Mouse (Mus musculus): ENCODE measurements around the gene Gm13289.
"Not testable (repeated sequence)": the region's sequence is repeated elsewhere in the genome, so short reads cannot be mapped to it uniquely, and the experiment has no call there.

Gm13289 gene

DNA sequence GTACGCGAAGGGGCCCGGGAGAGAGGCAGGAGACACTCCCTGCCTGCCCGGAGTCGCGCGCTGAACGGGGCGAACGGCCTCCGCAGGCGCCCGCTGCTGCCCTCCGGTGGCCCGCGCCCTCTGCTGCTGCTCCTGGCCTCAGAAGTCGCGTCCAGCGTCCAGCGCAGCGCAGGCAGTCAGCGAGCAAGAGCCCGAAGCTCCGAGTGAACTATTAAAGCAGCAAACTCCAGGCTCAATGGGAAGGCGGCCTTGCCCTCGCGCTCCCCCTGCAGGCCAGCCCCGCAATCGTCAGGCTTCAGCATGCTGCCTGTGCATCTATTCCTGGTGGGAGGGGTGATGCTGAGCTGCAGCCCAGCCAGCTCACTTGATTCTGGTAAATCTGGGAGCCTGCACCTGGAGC is at the start of gene Gm13289:
Gm13289 (plus strand) TSS at position 301 of the 400 bp plus-strand sequence.
- not testable (repeated sequence) for DNase-seq

DNA sequence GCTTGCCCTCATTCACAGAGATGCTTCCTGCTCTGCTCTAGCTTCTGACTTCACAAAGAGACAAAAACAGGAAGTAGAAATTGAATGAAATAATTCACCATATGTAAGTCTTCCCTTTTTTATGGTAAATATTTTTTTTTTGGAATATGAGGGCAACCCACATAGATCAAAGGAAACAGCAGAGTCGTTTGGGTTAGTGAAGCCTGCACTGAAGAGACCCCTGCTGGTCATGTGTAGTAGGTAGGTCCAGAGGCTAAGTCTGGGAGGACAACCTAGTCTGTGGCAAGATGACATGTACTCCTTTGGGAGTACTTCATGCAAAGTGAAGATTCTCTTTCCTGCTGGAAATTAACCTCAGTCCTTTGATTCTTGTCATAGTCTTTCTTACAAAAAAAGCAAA is 49.4 kb upstream of the Gm13289 start:
- peak; percentile 56 to 73 for DNase-seq

DNA sequence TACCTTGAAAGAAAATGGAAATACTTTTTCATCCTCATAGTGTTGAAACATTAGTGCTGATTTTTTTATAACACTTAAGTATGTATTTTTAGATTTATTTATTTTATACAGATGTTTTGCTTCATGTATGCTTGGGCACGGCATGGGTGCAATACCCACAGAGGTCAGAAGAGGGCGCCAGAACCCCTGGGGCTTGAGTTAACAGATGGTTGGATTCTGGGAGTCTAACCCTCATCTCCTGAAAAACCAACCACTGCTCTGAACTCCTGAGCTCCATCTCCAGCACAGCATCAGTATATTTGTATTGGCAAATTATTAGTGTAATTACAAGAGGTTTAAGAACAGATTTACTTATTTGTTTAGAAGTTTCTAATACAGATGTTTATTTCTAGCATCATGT is 38.2 kb upstream of the Gm13289 start:
- DNase-seq: peak; percentile 71 to 83

DNA sequence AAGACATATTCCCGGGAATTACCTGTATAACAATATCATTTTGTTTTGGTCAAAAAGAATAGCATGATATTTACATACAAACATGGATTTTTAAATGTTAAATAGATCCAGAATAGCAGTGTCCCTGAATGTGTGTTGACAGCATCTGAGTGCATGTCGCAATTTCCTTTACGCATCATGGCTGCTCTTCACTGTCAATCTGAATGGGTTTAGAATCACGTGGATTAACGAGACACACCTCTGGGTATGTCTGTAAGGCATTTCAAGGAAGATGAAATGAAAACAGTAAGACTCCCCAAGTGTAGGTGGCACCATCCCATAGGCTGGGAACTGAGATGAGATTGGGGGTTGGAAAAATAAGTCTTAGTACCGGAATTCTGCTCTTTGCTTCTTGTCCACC is 37.7 kb upstream of the Gm13289 start:
- no peak for DNase-seq

DNA sequence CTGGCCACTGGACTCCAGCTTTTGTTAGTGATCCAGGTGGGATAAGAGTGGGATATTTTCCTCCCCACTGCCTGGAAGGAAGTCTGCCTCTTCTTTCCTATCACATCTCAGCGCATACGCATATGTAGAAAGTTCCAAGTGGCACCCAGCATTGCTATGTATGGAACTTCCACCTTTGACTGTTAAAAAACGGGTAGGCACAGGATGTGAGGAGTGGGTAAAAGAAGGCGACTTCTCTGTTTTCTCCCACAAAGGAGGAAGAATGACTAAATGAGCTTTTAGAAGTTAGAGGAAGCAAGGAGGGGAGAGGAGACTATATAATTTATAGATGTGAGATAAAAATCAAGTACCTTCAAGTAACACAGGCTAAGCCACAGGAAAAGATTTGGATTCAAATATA is 35.3 kb upstream of the Gm13289 start:
- no peak for DNase-seq

DNA sequence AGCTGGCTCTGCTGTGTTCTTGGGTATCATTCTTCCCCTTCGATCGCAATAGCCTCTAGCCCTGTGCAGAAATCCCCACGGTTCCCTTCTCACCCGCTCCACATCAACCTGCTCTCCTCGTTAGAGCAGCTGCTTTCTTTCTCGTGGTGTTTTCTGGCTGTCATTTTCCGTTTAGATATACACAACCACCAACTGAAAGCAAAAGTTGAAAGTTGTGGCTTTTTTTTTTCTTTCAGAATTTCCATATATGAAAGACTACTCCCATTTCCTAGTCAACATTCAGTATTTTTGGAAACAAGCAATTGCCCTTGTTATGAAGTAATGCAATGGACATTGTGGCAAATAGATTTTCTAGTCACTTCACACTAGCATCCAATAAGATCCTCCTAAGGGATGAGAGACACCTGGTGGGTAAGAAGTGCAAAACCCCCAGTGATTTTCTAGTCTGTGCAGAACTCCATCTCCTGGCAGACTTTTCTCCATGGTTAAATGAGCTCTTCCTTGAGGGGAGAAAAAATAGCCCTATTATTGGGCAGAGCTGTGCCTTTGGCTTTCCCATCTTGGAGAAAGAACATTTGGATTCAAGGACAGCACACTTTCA is 33.9 kb upstream of the Gm13289 start:
- no peak for DNase-seq

DNA sequence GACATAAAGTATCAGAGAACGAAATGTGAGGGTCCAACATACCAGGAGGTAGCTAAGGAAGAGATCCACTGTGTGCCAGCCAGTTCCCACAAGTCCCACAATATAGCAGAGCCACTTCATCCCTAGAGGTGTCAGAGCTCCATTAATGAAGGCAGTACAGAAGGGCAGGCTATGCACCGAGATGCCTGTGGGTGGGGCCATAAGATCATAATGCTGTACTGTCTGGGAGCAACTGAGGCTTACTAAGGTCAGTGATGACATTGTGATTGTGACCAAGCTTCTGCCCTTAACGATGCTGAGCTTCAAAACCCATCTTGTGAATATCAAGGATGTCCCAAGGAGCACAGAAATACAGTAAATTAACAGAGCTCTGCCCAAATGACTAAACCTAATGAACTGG is 32.5 kb upstream of the Gm13289 start:
- DNase-seq: no peak

DNA sequence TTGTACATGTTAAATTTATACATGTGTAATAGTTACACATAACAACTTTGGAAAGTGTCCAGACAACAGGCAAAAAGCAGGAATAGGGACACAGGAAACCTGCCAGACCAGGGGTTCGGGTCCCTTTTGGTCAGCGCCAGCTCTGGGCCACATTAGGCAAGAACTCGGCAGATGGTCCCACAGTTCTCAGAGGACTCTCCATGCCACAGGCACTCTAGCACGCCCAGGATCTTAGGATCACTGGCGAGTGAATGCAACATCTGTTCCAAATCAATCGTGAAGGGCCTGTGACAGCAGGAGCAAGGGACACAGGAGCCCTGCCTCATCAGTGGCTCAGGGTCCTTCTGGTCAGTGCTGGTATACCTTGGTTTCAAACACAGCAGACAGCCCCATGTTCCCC is 26.8 kb upstream of the Gm13289 start:
- DNase-seq: no peak

DNA sequence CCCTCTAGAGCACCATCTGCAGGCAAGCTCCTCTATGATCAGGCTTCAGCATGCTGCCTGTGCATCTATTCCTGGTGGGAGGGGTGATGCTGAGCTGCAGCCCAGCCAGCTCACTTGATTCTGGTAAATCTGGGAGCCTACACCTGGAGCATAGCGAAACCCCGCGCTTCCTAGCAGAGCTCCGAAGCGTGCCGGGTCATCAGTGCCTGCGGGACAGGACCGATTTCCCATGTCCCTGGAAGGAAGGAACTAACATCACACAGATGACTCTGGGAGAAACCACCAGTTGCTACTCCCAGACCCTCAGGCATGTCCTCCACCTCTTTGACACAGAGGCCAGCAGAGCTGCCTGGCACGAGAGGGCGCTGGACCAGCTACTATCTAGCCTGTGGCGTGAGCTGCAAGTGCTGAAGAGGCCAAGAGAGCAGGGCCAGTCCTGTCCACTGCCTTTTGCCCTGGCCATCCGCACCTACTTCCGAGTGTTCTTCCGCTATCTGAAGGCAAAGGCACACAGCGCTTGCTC is 21.8 kb upstream of the Gm13289 start, which contains the start of gene Gm13271:
Gm13271 (plus strand) TSS at position 51 of the 523 bp plus-strand sequence.
- DNase-seq: peak; percentile 34 to 71

DNA sequence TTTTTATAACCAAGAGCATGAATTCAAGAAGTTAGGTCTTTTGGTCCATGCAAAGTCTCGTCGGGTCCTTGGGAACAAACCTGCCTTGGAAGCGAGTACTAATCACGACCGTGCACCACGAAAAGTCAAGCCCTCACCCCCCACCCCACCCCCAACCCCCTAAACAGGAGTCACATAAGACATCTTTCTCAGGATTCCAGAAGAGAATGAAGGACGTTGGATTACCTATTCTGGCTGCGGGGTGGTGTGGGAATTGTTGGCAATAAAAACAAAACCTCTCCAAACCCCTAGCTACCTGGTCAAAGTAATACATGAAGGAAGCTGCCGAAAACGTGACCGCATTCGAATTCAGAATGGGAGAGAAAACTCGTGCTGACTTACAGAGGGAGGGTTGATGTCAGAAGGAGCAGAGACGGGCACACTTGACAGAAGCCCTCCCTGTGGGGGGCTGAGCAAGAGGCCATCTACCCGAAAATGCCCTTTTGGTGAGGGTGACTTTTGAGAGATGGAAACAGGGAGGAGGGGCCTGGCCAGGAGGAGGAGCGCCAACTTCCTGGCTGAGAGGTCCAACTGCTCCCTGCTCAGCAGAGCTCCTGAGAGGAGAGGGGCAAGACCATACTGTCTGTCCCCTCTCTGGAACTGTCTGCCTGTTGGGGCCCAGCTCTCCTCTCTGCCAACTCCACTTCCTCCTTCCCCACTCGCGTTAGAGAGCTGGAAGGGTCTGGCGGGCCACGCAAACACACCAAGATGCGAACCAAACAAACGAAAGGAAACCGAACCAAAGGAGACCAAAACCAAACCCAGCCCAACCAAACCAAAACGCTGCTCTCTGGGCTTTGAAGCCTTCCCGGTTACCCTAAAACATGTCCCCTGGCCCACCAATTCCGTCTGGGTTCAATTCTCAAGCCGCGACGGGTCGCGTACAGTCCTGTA is 19.9 kb upstream of the Gm13289 start:
- peak in 1 of 2 experiments; percentile 41 for DNase-seq

DNA sequence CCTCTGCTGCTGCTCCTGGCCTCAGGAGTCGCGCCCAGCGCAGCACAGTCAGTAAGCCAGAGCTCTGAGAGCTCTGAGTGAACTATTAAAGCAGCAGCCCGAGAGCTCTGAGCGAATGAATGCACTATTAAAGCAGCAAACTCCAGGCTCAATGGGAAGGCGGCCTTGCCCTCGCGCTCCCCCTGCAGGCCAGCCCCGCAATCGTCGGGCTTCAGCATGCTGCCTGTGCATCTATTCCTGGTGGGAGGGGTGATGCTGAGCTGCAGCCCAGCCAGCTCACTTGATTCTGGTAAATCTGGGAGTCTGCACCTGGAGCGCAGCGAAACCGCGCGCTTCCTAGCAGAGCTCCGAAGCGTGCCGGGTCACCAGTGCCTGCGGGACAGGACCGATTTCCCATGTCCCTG is 19.1 kb upstream of the Gm13289 start:
- DNase-seq: peak; percentile 86 to 89

DNA sequence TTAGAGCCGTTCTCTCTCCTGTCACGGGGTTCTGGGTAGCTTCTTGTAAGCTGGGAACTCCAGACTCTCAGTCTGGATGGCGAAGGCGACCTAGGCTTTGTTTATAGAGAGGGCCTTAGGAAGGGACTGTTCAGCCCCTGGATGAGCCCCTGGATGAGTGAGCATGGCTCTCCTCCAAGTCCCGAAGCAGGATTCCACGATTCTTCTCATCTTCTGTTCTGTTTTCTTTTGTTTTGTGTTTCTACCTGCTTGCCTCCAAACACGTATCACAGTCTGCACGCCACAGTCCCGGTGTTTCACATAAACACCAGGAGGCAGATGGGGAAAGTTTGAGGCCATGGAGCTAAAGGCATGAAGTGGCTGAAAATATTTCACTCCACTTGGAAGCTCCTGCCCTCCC is 18.0 kb upstream of the Gm13289 start:
- not testable (repeated sequence) for DNase-seq

DNA sequence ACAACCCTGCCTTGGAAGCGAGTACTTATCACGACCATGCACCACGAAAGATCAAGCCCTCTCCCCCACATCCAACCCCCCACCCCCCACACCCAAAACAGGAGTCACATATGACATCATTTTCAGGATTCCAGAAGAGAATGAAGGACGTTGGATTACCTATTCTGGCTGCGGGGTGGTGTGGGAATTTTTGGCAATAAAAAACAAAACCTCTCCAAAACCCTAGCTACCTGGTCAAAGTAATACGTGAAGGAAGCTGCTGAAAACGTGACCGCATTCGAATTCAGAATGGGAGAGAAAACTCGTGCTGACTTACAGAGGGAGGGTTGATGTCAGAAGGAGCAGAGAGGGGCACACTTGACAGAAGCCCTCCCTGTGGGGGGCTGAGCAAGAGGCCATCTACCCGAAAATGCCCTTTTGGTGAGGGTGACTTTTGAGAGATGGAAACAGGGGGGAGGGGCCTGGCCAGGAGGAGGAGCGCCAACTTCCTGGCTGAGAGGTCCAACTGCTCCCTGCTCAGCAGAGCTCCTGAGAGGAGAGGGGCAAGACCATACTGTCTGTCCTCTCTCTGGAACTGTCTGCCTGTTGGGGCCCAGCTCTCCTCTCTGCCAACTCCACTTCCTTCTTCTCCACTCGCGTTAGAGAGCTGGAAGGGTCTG is 17.0 kb upstream of the Gm13289 start, which contains the start of gene Gm13283:
Gm13283 (plus strand) TSS at position 510 of the 659 bp plus-strand sequence.
- peak; percentile 50 to 59 for DNase-seq

DNA sequence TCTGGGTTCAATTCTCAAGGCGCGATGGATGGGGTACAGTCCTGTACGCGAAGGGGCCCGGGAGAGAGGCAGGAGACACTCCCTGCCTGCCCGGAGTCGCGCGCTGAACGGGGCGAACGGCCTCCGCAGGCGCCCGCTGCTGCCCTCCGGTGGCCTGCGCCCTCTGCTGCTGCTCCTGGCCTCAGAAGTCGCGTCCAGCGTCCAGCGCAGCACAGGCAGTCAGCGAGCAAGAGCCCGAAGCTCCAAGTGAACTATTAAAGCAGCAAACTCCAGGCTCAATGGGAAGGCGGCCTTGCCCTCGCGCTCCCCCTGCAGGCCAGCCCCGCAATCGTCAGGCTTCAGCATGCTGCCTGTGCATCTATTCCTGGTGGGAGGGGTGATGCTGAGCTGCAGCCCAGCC is 16.3 kb upstream of the Gm13289 start:
- DNase-seq: peak; percentile 78 to 91

DNA sequence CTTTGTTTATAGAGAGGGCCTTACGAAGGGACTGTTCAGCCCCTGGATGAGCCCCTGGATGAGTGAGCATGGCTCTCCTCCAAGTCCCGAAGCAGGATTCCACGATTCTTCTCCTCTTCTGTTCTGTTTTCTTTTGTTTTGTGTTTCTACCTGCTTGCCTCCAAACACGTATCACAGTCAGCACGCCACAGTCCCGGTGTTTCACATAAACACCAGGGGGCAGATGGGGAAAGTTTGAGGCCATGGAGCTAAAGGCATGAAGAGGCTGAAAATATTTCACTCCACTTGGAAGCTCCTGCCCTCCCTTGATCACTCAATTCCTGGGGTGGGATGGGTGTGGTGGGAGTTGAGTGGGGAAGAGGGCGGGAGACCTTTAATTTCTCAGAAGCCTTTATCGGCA is 14.9 kb upstream of the Gm13289 start:
- peak; percentile 55 to 75 for DNase-seq

DNA sequence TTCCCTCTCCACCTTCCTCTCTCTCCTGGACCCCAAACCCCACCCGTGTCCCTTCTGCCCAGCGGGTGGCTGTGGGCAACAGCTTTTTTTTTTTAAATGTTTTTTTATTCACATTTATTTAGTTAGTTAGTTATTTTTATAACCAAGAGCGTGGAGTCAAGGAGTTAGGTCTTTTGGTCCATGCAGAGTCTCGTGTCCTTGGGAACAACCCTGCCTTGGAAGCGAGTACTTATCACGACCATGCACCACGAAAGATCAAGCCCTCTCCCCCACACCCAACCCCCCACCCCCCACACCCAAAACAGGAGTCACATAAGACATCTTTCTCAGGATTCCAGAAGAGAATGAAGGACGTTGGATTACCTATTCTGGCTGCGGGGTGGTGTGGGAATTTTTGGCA is 14.4 kb upstream of the Gm13289 start:
- peak in 1 of 2 experiments; percentile 45 for DNase-seq

DNA sequence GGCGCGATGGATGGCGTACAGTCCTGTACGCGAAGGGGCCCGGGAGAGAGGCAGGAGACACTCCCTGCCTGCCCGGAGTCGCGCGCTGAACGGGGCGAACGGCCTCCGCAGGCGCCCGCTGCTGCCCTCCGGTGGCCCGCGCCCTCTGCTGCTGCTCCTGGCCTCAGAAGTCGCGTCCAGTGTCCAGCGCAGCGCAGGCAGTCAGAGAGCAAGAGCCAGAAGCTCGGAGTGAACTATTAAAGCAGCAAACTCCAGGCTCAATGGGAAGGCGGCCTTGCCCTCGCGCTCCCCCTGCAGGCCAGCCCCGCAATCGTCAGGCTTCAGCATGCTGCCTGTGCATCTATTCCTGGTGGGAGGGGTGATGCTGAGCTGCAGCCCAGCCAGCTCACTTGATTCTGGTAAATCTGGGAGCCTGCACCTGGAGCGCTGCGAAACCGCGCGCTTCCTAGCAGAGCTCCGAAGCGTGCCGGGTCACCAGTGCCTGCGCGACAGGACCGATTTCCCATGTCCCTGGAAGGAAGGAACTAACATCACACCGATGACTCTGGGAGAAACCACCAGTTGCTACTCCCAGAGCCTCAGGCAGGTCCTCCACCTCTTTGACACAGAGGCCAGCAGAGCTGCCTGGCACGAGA is 13.2 kb upstream of the Gm13289 start:
- peak; percentile 68 to 88 for DNase-seq

DNA sequence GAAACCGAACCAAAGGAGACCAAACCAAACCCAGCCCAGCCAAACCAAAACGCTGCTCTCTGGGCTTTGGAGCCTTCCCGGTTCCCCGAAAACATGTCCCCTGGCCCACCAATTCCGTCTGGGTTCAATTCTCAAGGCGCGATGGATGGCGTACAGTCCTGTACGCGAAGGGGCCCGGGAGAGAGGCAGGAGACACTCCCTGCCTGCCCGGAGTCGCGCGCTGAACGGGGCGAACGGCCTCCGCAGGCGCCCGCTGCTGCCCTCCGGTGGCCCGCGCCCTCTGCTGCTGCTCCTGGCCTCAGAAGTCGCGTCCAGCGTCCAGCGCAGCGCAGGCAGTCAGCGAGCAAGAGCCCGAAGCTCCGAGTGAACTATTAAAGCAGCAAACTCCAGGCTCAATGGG is 3.2 kb upstream of the Gm13289 start, which contains the start of gene Gm13290:
Gm13290 (plus strand) TSS at position 301 of the 400 bp plus-strand sequence.
- not testable (repeated sequence) for DNase-seq

DNA sequence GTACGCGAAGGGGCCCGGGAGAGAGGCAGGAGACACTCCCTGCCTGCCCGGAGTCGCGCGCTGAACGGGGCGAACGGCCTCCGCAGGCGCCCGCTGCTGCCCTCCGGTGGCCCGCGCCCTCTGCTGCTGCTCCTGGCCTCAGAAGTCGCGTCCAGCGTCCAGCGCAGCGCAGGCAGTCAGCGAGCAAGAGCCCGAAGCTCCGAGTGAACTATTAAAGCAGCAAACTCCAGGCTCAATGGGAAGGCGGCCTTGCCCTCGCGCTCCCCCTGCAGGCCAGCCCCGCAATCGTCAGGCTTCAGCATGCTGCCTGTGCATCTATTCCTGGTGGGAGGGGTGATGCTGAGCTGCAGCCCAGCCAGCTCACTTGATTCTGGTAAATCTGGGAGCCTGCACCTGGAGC is 2.8 kb downstream of the Gm13289 start, which contains the start of gene Gm13272:
Gm13272 (plus strand) TSS at position 301 of the 400 bp plus-strand sequence.
- not testable (repeated sequence) for DNase-seq

DNA sequence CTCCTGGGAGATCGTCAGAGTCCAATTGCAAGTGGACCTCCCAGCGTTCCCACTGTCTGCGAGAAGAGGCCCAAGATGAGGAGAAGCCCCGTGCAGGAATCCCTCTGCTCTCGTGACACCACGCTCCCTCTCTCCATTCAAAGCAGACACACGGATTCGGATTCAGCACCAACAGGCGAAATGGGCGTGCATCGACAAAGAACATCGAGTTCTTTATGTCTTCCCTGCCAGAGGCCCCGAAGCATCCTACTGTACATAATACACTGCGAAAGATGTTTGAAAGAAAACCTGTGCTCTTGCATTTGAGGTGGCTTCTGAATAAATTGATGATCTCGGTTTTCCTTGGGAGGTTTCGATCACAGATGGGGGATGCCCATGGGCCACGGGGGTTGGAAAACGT is 3.6 kb downstream of the Gm13289 start:
- peak in 1 of 2 experiments; percentile 30 for DNase-seq

DNA sequence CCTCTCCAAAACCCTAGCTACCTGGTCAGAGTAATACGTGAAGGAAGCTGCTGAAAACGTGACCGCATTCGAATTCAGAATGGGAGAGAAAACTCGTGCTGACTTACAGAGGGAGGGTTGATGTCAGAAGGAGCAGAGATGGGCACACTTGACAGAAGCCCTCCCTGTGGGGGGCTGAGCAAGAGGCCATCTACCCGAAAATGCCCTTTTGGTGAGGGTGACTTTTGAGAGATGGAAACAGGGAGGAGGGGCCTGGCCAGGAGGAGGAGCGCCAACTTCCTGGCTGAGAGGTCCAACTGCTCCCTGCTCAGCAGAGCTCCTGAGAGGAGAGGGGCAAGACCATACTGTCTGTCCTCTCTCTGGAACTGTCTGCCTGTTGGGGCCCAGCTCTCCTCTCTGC is 5.1 kb downstream of the Gm13289 start, which contains the start of gene Ifnz:
Ifnz (plus strand) TSS at position 301 of the 400 bp plus-strand sequence.
- DNase-seq: not testable (repeated sequence)

DNA sequence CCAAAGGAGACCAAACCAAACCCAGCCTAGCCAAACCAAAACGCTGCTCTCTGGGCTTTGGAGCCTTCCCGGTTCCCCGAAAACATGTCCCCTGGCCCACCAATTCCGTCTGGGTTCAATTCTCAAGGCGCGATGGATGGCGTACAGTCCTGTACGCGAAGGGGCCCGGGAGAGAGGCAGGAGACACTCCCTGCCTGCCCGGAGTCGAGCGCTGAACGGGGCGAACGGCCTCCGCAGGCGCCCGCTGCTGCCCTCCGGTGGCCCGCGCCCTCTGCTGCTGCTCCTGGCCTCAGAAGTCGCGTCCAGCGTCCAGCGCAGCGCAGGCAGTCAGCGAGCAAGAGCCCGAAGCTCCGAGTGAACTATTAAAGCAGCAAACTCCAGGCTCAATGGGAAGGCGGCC is 5.6 kb downstream of the Gm13289 start:
- DNase-seq: peak in 1 of 2 experiments; percentile 45

Measured in kidney, postnatal 25 days (tissue).